Mouse (Mus musculus) brain, embryonic 14.5 days (tissue): Measurements from ENCODE around the gene Med19.
"Not testable (repeated sequence)": the region's sequence is repeated elsewhere in the genome, so short reads cannot be mapped to it uniquely, and the experiment has no call there.

Experiments
- CTCF ChIP-seq: fragments of 200-500 bp; IDR thresholded peaks from 2 replicates; pipeline ENCODE4 v1.5.1; 2012; ENCODE audit warnings: inconsistent platforms, mild to moderate bottlenecking, moderate library complexity, borderline replicate concordance; ENCODE audit not compliant: insufficient read depth, insufficient read length; ENCODE audit errors: extremely low read depth
- POLR2A ChIP-seq: fragments of 200-500 bp; IDR thresholded peaks from 2 replicates; pipeline ENCODE4 v1.6.1; 2012; ENCODE audit warnings: mild to moderate bottlenecking, inconsistent platforms, borderline replicate concordance; ENCODE audit not compliant: poor library complexity, insufficient read depth, insufficient read length, severe bottlenecking; ENCODE audit errors: extremely low read depth

GRCm38 (mm10) chr2:84671535-84671934 lies 6.7 kb upstream of the Med19 start:
- TF ChIP-seq POLR2A, CTCF: not testable (repeated sequence)
